Mouse (Mus musculus): ENCODE data around the gene Ilvbl.

GRCm38 (mm10) chr10:78540943-78541342 lies 33.2 kb upstream of the Ilvbl start:
- TF ChIP-seq CTCF (IDR thresholded peaks at IDR 0.05; ENCODE audit: low read depth, low read length) (peak; percentile 39; the same call in 1 of the 2 replicates), POLR2A (IDR thresholded peaks at IDR 0.05; ENCODE audit: extremely low read depth, insufficient read depth, low read length) (no peak)

All from liver, adult 2 months (tissue).